Mouse (Mus musculus) MN1 (cell line): ENCODE data around the gene Gbp7.
"Not testable (repeated sequence)": the region's sequence is repeated elsewhere in the genome, so short reads cannot be mapped to it uniquely, and the experiment has no call there.

ENCODE experiments used
- DNase-seq: peaks from one replicate; pipeline ENCODE4 v3.0.0-alpha.2; 2016; ENCODE audit warnings: low spot score

Gbp7 gene

GRCm38 (mm10) chr3:142530087-142530953 lies at the start of gene Gbp7:
Gbp7 (plus strand) TSS chr3:142530342.
- peak; percentile 19 for DNase-seq

DNA sequence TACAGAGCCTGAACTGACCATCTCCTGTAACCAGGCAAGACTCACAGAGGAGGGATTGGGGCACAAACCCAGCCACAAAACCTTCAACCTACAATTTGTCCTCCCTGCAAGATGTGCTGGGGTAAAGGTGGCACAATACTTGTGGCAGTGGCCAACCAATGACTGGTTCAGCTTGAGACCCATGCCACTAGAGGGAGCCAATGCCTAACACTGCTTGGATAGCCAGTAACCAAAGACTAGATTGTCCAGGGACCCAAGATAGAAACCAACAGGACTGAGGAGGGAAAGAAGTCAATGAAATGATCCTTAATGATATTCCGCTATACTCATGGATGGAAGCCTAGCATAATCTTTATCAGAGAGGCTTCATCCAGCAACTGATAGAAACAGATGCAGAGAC lies 39.7 kb upstream of the Gbp7 start:
- DNase-seq: peak; percentile 53

- DNase-seq: peak; percentile 15
Measured at GRCm38 (mm10) chr3:142493536-142494061, 36.5 kb upstream of the Gbp7 start, which contains the start of gene Gbp5. Gbp5 (plus strand) TSS chr3:142493978.

- no peak for DNase-seq
Measured at GRCm38 (mm10) chr3:142495146-142495655, 34.9 kb upstream of the Gbp7 start.

DNA sequence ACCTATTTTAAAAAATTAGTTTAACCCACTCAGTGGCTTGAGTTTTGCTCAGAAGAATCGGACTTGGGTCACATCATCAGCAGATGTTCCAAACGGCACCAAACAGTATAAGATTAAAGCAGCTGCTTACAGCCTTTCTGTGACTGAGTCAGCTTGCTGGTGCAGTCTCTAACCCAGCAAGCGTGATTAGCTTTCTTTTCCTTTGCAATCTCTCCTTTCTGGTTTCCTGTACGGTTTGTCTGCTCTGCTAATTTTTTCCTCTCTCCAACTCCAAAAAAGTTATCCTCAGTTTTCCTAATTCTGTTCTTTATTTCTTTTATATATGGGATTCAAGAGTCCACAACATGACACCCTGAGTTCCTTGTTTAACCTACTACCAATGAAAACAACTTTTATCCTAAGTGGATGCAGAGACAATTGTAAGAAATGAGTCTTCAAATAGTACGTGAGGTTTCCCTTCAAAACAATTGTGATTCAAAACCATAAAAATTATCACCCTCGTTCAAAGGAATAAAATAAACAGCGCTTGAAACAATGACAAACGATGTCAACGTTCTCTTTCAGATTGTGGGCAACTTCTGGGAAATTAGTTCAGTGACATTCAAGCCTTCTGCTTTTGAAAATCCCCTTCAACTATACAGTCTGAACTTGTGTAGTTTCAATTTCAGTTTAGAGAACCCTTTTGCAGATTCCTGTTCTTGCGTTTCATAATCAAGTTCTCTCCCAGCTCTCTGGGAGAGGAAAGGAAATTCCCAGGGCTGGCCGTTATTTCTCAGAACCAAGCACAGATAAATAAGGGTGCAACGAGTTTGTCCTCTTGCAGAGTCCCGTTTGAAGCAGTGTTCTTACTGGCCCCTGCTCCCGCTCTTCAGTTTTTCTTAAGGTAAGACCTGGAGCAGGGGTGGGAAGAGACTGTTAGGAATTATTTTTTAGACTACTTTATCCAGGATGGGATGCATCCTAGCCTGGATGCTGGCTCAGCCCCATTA lies 33.7 kb upstream of the Gbp7 start:
- no peak for DNase-seq

- no peak for DNase-seq
Measured at GRCm38 (mm10) chr3:142497123-142497841, 32.9 kb upstream of the Gbp7 start.

DNA sequence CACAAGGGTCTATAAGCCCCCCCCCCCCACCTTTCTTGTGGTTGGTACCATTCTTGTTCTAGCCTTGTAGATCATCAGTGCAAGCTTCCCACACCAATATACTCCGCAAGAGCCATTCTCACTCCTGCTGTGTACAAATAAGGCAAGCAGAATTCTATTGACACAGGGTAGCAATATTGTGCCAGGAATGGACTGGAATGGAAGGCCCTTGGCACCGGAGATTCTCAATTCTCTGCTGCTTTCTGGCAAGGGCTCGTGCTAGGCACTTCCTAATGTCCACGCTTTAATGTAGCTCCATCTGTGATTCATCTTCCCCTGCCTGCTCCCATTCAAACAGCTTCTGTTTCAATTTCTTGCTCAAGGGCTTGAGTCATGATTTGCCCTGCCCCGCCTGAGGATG lies 31.2 kb upstream of the Gbp7 start:
- DNase-seq: no peak

GRCm38 (mm10) chr3:142528116-142528515 lies 2.0 kb upstream of the Gbp7 start:
- DNase-seq: no peak

DNA sequence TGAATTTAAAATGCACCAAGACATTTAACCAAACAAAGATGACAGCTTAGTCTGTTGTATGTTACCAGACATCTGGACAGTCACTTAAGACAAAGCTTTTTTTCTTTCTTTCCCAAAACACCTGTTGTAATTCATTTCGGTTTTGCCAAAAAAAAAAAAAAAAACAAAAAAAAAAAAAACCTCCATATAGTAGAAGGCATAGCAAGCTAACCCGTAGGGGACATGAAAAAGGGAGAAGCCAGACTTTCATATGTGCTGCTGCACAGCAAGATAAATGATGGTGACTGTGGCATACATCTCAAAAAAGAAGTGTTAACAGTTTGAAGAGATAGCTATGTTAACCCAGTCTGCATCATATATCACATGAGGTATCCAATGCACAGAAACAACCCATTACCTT lies 545 bp upstream of the Gbp7 start:
- no peak for DNase-seq

GRCm38 (mm10) chr3:142531595-142531994 lies 1.5 kb downstream of the Gbp7 start:
- DNase-seq: no peak

GRCm38 (mm10) chr3:142533185-142533584 lies 3.0 kb downstream of the Gbp7 start:
- no peak for DNase-seq

GRCm38 (mm10) chr3:142535667-142536066 lies 5.5 kb downstream of the Gbp7 start:
- no peak for DNase-seq

DNA sequence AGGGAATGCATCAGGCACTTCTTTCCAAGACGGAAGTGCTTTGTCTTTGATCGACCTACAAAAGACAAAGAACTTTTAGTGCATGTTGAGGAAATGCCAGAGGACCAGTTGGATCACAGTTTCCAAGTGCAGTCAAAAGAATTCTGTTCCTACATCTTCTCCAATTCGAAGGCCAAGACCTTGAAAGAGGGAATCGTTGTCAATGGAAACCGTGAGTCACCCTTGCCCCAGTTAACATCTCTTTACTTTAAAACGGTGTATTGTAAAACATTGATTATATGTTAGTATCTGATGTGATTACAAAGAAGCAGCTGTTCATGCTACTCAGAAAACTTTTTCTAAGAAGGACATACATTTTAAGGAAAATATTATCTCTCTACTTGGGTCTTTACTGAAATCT lies 11.2 kb downstream of the Gbp7 start:
- no peak for DNase-seq

- not testable (repeated sequence) for DNase-seq
Measured at GRCm38 (mm10) chr3:142542776-142543175, 12.6 kb downstream of the Gbp7 start.

- DNase-seq: no peak
Measured at GRCm38 (mm10) chr3:142546690-142547089, 16.5 kb downstream of the Gbp7 start.

- DNase-seq: no peak
Measured at GRCm38 (mm10) chr3:142550052-142550676, 20.0 kb downstream of the Gbp7 start.

DNA sequence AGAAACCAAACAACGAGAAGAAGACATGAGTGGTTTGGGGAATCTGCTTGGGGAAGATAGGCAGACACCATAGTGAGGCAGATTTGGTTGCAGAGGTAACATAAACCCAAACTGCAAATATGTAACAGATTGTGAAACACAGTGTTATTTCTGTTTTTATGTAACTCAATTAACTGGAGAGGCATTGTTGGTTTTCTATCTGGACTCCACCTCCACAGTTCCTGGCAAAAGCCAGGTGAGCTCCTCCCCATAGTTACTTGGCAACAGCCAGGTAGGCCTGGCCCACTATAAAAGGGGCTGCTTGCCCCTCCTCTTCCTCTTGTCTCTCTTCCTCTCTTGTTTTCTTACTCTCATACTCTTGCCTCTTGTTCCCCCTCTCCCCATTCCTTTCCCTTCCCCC lies 24.5 kb downstream of the Gbp7 start:
- DNase-seq: no peak

GRCm38 (mm10) chr3:142555623-142556022 lies 25.5 kb downstream of the Gbp7 start:
- no peak for DNase-seq

GRCm38 (mm10) chr3:142559632-142560228 lies 29.6 kb downstream of the Gbp7 start, which contains the start of gene Gbp3:
Gbp3 (plus strand) TSS chr3:142560026.
- DNase-seq: no peak

DNA sequence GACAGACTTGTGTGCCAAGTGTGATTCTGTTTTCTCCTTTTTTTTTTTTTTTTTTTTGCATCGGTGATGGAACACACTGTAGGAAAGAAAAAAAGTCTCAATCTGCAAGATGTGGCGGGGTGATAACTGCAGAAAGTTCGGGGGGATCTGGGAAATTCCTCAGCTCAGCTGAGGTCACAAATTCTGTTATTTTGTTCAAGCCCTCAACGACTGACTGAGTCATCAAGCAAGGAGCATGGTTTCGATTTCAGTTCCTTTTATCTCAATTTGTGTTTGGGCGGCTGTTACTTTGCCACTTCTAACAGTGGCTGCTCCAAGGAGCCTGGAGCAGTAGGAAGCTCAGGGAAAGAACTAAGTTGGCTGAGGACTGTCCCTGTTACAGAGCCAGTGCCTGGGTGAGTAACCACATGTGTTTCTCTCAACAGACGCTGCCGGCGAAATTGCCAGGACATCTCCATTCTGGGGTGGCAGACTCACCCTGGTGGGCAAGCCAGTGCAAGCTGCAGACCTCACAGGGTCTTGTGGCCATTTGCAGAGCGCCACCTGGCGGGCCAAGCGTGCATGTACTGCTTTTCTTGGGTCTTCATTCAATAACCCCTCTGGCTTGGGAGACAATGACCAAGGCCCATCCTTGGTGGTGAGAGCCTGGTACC lies 30.3 kb downstream of the Gbp7 start:
- DNase-seq: peak; percentile 63
